Mouse (Mus musculus) midbrain, embryonic 15.5 days (tissue): ENCODE measurements around the gene Rhbdf2. TPM values are rescaled to one million over a fixed set of nuclear protein-coding genes. Genes with fewer than 3 reads are reported as not detected.

ENCODE experiments used
- ATAC-seq: fragments of 200-750 bp; cut with Nextera tagmentation; replicated peaks from 2 replicates; pipeline ENCODE4 v1.8.0; 2017; ENCODE audit warnings: moderate TSS enrichment
- H3K27ac ChIP-seq: fragments of 300-500 bp; sonication (generic); 2 replicates; pipeline ENCODE4 v1.5.1; 2015; ENCODE audit warnings: mild to moderate bottlenecking, inconsistent platforms
- H3K27me3 ChIP-seq: fragments of 300-500 bp; sonication (generic); replicated peaks from 2 replicates; pipeline ENCODE4 v1.6.1; 2015; ENCODE audit warnings: inconsistent platforms
- H3K36me3 ChIP-seq: fragments of 300-500 bp; sonication (generic); replicated peaks from 2 replicates; pipeline ENCODE4 v1.6.1; 2015; ENCODE audit warnings: inconsistent platforms
- H3K4me1 ChIP-seq: fragments of 300-500 bp; sonication (generic); 2 replicates; pipeline ENCODE4 v1.6.1; 2015; ENCODE audit warnings: inconsistent platforms
- H3K4me2 ChIP-seq: fragments of 300-500 bp; sonication (generic); 2 replicates; pipeline ENCODE4 v1.6.1; 2015; ENCODE audit warnings: inconsistent platforms, mild to moderate bottlenecking, moderate library complexity
- H3K4me3 ChIP-seq: fragments of 300-500 bp; sonication (generic); 2 replicates; pipeline ENCODE4 v1.5.1; 2015; ENCODE audit warnings: mild to moderate bottlenecking, inconsistent platforms
- H3K9ac ChIP-seq: fragments of 300-500 bp; sonication (generic); 2 replicates; pipeline ENCODE4 v1.6.1; 2015; ENCODE audit warnings: mild to moderate bottlenecking, inconsistent platforms
- H3K9me3 ChIP-seq: fragments of 300-500 bp; sonication (generic); 2 replicates; pipeline ENCODE4 v1.6.1; 2016; ENCODE audit warnings: inconsistent platforms
- WGBS: fragments of 180-500 bp; shearing (Covaris S2); methylation state at CpG from one replicate; pipeline ENCODE4 v1.1.7; 2015; ENCODE audit warnings: mixed read lengths; 5-methylcytosine and 5-hydroxymethylcytosine counted together
- polyA plus RNA-seq: library from polyadenylated mRNA; unstranded; fragments of >200 nt; fragmentation: Nextera tagmentation; extraction: Ambion mirVana; gene quantifications from 2 replicates; pipeline ENCODE4 v1.2.1, GENCODE M21; 2015

Gene Rhbdf2
- polyA plus RNA-seq, 1 experiment from 2014 or later = 0.83 TPM

GRCm38 (mm10) chr11:116571767-116572679 lies 54.8 kb downstream of the Rhbdf2 start:
- no peaks in the 10 kb centered on the region for H3K36me3 ChIP-seq
- no peak overlapping the region for H3K4me3 ChIP-seq
- no peak overlapping the region for H3K9ac ChIP-seq
- ATAC-seq = no peak
- H3K4me2 ChIP-seq = no peak overlapping the region
- H3K9me3 ChIP-seq = no peaks in the 10 kb centered on the region
- H3K27me3 ChIP-seq = no peaks in the 10 kb centered on the region
- WGBS = 82% methylated on average over 19 of the region's 19 CpGs
- H3K4me1 ChIP-seq = peaks cover 56% of the 10 kb centered on the region
- no peak overlapping the region for H3K27ac ChIP-seq

- peaks cover 44% of the 10 kb centered on the region for H3K4me1 ChIP-seq
- WGBS = 89% methylated on average over 7 of the region's 7 CpGs
- H3K9me3 ChIP-seq = no peaks in the 10 kb centered on the region
- no peak overlapping the region for H3K27ac ChIP-seq
- H3K27me3 ChIP-seq = no peaks in the 10 kb centered on the region
- no peak overlapping the region for H3K4me3 ChIP-seq
- H3K36me3 ChIP-seq = no peaks in the 10 kb centered on the region
- no peak for ATAC-seq
- no peak overlapping the region for H3K4me2 ChIP-seq
- no peak overlapping the region for H3K9ac ChIP-seq
These were observed 56.0 kb downstream of the Rhbdf2 start for GRCm38 (mm10) chr11:116570821-116571220.

- H3K9me3 ChIP-seq = no peaks in the 10 kb centered on the region
- no peak overlapping the region for H3K9ac ChIP-seq
- H3K27ac ChIP-seq = no peak overlapping the region
- no peak for ATAC-seq
- WGBS = 87% methylated on average over 8 of the region's 8 CpGs
- H3K4me1 ChIP-seq = peaks cover 11% of the 10 kb centered on the region; the same call in 1 of the 2 replicates
- H3K4me2 ChIP-seq = no peak overlapping the region
- no peak overlapping the region for H3K4me3 ChIP-seq
- no peaks in the 10 kb centered on the region for H3K27me3 ChIP-seq
- no peaks in the 10 kb centered on the region for H3K36me3 ChIP-seq
These were observed 59.3 kb downstream of the Rhbdf2 start for GRCm38 (mm10) chr11:116567531-116567930.

- Histone ChIP-seq H3K4me1 (peaks cover 7% of the 10 kb centered on the region; the same call in 1 of the 2 replicates), H3K4me3 (no peak overlapping the region), H3K9ac (no peak overlapping the region), H3K27me3 (no peaks in the 10 kb centered on the region), H3K27ac (no peak overlapping the region), H3K4me2 (no peak overlapping the region), H3K9me3 (no peaks in the 10 kb centered on the region), H3K36me3 (no peaks in the 10 kb centered on the region)
- 84% methylated on average over 7 of the region's 7 CpGs for WGBS
- ATAC-seq = no peak
These were observed 61.4 kb downstream of the Rhbdf2 start for GRCm38 (mm10) chr11:116565283-116566041.

GRCm38 (mm10) chr11:116556308-116556707 lies 70.5 kb downstream of the Rhbdf2 start:
- WGBS = 70% methylated on average over 6 of the region's 6 CpGs
- Histone ChIP-seq H3K27ac (0 out of 2 replicates have a peak overlapping the region, but pooled peaks have one; percentile 28), H3K4me2 (no peak overlapping the region), H3K36me3 (no peaks in the 10 kb centered on the region), H3K9me3 (no peaks in the 10 kb centered on the region), H3K9ac (no peak overlapping the region), H3K27me3 (no peaks in the 10 kb centered on the region), H3K4me1 (peaks cover 46% of the 10 kb centered on the region), H3K4me3 (no peak overlapping the region)
- no peak for ATAC-seq

GRCm38 (mm10) chr11:116555572-116555971 lies 71.2 kb downstream of the Rhbdf2 start:
- Histone ChIP-seq H3K4me2 (no peak overlapping the region), H3K4me3 (no peak overlapping the region), H3K4me1 (peaks cover 51% of the 10 kb centered on the region), H3K9ac (no peak overlapping the region), H3K9me3 (no peaks in the 10 kb centered on the region), H3K27ac (no peak overlapping the region), H3K27me3 (no peaks in the 10 kb centered on the region), H3K36me3 (no peaks in the 10 kb centered on the region)
- ATAC-seq = peak; percentile 31
- WGBS = 75% methylated on average over 1 of the region's 1 CpGs

- peak; percentile 31; the same call in 1 of the 2 replicates for ATAC-seq
- Histone ChIP-seq H3K4me2 (no peak overlapping the region; the same call in 1 of the 2 replicates), H3K4me1 (peaks cover 51% of the 10 kb centered on the region), H3K27me3 (no peaks in the 10 kb centered on the region), H3K4me3 (no peak overlapping the region), H3K9ac (no peak overlapping the region), H3K36me3 (no peaks in the 10 kb centered on the region), H3K9me3 (no peaks in the 10 kb centered on the region), H3K27ac (peak overlapping the region; percentile 58)
- 29% methylated on average over 12 of the region's 12 CpGs for WGBS
These were observed 72.5 kb downstream of the Rhbdf2 start for GRCm38 (mm10) chr11:116554171-116554878.

GRCm38 (mm10) chr11:116552194-116552593 lies 74.6 kb downstream of the Rhbdf2 start:
- H3K9ac ChIP-seq = no peak overlapping the region
- peaks cover 38% of the 10 kb centered on the region for H3K4me1 ChIP-seq
- no peak for ATAC-seq

GRCm38 (mm10) chr11:116550748-116551147 lies 76.1 kb downstream of the Rhbdf2 start:
- Histone ChIP-seq H3K27me3 (no peaks in the 10 kb centered on the region), H3K27ac (no peak overlapping the region), H3K9ac (no peak overlapping the region), H3K4me3 (no peak overlapping the region), H3K4me1 (peaks cover 28% of the 10 kb centered on the region), H3K4me2 (no peak overlapping the region), H3K9me3 (no peaks in the 10 kb centered on the region), H3K36me3 (peaks cover 6% of the 10 kb centered on the region)
- ATAC-seq = no peak
- WGBS = 74% methylated on average over 7 of the region's 7 CpGs

More at GRCm38 (mm10) chr11:116552194-116552593, 74.6 kb downstream of the Rhbdf2 start:
- Histone ChIP-seq H3K9me3 (no peaks in the 10 kb centered on the region), H3K27ac (no peak overlapping the region), H3K4me3 (no peak overlapping the region), H3K36me3 (no peaks in the 10 kb centered on the region), H3K27me3 (no peaks in the 10 kb centered on the region), H3K4me2 (no peak overlapping the region)
- 95% methylated on average over 1 of the region's 1 CpGs for WGBS

- Histone ChIP-seq H3K4me2 (no peak overlapping the region), H3K36me3 (peaks cover 18% of the 10 kb centered on the region), H3K27me3 (no peaks in the 10 kb centered on the region), H3K27ac (no peak overlapping the region), H3K4me3 (no peak overlapping the region), H3K9ac (no peak overlapping the region), H3K4me1 (peaks cover 17% of the 10 kb centered on the region), H3K9me3 (no peaks in the 10 kb centered on the region)
- 89% methylated on average over 11 of the region's 11 CpGs for WGBS
- no peak for ATAC-seq
These were observed 77.4 kb downstream of the Rhbdf2 start for GRCm38 (mm10) chr11:116549273-116550038.

- WGBS = 95% methylated on average over 9 of the region's 9 CpGs
- Histone ChIP-seq H3K4me1 (peaks cover 10% of the 10 kb centered on the region), H3K9ac (no peak overlapping the region), H3K9me3 (no peaks in the 10 kb centered on the region), H3K4me3 (no peak overlapping the region), H3K4me2 (no peak overlapping the region), H3K27me3 (no peaks in the 10 kb centered on the region), H3K36me3 (peaks cover 25% of the 10 kb centered on the region), H3K27ac (no peak overlapping the region)
- ATAC-seq = no peak
These were observed 78.0 kb downstream of the Rhbdf2 start for GRCm38 (mm10) chr11:116548780-116549179.
